Mouse (Mus musculus) R1 (cell line): ENCODE results near the gene Krtap1-5.
A peak's percentile ranks its signal among the peaks of the same experiment; 100 is the strongest.

Experiments used
- DNase-seq: peaks from one replicate; pipeline ENCODE4 v3.0.0-alpha.2; 2018; ENCODE audit warnings: low read depth, low spot score

Krtap1-5 gene

GRCm38 (mm10) chr11:99547892-99548291 lies 32.9 kb downstream of the Krtap1-5 start:
- DNase-seq = peak; percentile 27

GRCm38 (mm10) chr11:99539721-99540120 lies 41.1 kb downstream of the Krtap1-5 start:
- DNase-seq = no peak
